Mouse (Mus musculus): ENCODE data around the gene Adamtsl3.
"Not testable (repeated sequence)": the region's sequence is repeated elsewhere in the genome, so short reads cannot be mapped to it uniquely, and the experiment has no call there.

The Adamtsl3 gene

DNA sequence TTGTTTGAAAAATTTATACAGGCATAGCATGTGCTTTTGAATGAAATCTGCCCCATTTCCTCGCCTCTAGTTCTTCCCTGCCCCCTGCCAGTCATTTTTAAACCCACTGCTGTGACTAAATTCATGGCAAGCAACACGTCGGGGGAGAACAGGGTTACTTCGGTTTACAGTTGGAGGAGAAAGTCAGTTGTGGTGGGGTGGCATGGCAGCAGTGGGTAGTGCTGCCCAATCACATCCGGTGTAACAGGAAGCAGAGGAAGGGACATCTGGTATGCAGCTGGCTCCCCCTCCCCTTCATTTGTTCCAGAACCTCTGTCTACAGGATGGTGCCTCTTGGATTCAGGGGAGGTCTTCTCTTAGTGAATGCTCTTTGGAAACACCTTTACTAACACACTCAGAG lies 25.6 kb downstream of the Adamtsl3 start:
- no peak for DNase-seq (ENCODE audit: low read depth, low spot score)

DNA sequence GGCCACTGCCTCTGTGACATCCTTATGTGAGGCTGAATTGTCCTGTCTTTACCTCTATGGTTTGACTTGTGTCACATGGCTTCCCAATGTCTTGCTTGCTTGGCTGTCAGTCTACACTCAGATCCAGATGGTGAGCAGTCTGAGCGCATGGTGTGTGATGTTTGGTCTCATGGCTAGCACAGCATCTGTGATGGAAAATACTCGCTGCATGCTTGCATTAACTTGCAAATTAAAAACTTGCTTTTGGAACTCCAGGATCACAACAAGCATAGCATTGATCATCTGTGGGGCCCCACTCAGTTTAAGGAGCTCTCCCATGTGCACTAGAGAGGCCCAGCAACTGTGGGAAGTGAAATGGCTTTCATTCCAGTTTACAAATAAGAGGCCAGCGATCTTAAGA lies 29.1 kb downstream of the Adamtsl3 start:
- DNase-seq (ENCODE audit: low read depth, low spot score), result no peak

DNA sequence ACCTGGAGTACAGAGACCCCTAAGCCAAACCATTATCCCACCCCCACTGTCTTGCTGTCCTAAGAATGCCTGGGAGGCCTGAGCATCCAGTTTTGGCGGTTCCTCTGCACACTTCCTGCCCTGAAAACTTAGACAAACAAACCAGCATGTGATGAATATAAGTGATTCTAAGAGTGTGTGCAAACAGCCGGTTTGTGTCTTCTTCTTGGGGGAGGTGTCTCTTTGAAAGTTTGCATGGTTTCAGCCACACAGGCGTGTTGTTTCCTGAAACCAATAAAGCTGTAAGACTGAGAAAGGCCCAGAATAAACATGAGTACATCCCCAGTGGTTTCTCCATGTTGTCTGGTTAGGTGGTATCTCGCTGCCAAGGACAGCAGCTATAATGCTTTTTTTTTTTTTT lies 30.6 kb downstream of the Adamtsl3 start:
- no peak for DNase-seq (ENCODE audit: low read depth, low spot score)

DNA sequence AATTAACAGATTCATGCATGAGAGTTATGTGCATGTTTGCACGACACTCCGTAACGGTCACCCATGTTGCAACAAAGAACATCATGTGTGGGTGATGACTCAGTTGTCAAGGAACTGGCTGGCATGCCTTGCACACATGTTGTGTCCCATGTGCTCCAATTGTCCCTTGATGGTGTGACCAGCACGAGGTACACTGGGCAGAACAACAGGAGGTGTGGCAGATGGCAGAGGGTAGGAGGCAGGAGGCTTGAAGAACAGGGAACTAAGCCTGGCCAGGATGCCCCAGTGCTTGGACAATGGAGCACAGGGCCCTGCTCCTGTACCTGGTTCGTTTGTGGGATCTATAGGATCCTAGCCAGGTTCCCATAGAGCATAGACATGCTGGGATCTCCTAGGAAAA lies 31.0 kb downstream of the Adamtsl3 start:
- no peak for DNase-seq (ENCODE audit: low read depth, low spot score)

DNA sequence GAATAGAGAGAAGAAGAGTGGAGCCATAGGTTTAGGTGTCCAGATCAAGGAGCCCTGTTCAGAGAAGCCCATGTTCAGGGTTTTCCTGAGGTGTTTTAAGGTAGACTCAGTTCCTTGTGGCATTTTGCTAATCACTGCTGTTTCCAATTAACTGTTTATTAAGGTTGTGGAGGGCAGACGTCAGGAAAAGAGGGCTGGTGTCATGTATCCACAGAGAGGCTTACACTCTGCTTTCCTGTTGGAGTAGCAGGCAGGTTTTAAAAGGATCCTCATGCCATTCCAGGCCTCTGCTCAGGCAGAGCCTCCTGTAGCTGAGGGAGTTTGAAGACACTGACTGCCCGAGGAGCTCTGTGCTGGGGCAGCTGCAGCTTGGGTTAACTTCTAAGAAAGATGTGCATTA lies 32.6 kb downstream of the Adamtsl3 start:
- no peak for DNase-seq (ENCODE audit: low read depth, low spot score)

DNA sequence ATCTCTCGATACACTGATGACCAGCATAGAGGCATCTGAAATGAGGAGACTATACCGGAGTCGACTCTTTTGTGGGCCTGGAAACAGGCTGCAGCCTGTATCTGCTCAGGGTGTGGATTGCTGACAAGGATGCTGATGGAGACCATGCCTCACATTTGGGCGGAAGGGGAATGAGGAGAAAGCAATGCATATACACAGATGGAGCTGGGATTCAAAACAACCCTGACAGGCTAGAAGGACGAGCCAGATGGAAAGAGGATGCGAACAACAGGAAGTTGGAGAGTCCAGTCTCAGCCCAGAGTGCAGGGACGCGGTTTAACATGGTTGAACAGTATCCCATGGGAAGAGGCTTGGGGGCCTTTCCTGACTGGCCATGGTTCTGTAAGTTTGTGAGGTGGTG lies 34.6 kb downstream of the Adamtsl3 start:
- DNase-seq (ENCODE audit: low read depth, low spot score), result no peak

DNA sequence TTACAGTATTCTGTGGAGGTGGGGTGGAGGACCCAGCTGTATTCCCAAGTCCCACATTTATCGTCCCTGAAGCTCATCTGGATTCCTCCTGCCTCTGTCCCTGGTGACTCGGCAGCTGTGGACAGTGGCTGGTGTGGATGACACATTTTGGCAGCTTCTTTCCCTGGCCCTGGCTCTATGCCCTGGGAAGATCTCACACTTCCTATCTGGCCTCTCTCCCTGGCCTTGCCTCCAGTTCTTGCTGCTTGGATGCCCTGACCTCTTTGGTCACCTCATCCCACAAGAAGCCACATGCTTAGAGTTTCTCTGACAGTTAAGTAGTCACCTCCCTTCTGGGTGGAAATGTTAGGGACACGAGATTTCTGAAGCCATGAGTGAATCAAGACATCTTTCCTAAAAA lies 35.9 kb downstream of the Adamtsl3 start:
- no peak for DNase-seq (ENCODE audit: low read depth, low spot score)

DNA sequence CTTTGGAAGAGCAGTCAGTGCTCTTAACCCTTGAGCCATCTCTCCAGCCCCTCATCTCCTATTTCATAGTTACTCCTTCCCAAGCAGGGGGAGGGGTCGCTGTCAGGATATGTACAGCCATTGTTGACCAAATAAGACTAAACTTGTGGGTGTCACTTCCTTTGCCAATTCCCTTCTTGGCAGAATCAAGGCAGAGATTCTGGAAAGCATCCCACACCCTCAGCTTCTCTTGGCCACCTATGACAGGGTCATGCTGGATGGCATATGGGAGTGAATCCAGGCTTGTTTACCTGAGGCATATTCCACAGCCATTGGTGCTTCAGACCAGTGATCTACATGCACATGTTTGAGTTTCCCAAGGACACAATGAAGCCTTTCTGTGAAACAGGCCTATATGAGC lies 42.8 kb downstream of the Adamtsl3 start:
- DNase-seq (ENCODE audit: low read depth, low spot score), result no peak

DNA sequence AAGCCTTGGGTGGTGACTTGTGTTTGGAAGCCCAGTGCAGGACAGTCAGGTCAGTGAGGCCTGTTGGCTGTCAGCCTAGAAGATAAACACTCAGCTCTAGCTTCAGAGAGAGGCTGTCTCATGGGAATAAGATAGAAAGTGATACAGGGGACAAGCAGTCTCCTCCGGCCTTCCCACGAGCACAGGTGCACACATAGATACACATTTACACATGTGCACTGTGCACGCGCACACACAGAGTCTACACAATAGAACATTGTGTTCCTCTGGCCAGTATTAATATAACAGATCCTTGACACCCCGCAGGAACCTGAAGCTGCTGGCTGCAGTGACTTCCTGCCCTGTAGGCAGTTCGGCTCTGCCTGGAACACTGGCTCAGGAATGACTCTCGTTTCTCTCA lies 44.3 kb downstream of the Adamtsl3 start:
- no peak for DNase-seq (ENCODE audit: low read depth, low spot score)

DNA sequence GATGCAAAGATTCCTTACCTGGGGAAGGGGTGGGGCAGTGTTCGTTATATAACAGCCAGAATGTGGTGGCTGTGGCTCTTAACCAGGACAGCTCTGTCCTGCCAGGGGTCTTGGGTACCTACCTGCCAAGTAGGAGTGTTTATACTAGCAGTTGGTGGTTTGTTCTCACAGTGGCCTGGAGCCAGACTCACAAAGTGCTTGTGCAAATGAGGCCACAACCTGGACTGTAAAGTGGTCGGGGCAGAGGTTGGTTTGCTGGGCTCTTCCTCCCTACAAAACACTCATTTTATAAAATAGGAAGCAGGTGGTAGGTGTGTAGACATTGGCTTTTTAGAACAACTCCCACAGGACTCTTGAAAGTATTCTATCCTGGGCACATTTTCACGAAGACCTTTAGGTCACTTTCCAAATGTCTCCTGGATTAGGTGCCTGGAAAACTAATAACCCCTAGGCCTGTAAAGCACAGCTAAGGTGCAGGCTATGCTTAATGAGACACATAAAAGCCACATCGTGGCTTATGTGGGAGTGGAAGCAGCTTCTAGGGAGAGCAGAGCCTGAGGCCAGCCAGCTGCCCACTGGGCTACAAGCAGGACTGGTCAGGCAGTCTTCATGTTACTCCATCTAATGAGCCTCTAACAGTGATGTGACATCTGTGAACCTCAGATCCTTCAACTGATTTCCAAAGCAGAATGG lies 47.5 kb downstream of the Adamtsl3 start:
- DNase-seq (ENCODE audit: low read depth, low spot score), result no peak

DNA sequence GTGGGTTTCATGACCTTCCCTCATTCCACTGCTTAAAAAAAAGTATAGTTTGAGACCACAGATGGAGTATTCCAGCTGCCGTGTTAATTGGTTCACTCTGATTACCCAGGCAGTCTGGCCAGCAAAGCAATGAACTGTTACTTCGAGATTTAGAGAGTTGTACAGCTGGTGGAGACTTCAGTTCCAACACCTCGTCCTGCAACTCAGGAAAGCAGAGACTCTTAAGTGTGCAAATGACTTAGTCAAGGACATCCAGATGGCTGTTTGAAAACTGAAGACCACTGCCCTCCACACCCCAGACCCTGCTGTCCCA lies 48.0 kb downstream of the Adamtsl3 start:
- DNase-seq (ENCODE audit: low read depth, low spot score), result no peak

DNA sequence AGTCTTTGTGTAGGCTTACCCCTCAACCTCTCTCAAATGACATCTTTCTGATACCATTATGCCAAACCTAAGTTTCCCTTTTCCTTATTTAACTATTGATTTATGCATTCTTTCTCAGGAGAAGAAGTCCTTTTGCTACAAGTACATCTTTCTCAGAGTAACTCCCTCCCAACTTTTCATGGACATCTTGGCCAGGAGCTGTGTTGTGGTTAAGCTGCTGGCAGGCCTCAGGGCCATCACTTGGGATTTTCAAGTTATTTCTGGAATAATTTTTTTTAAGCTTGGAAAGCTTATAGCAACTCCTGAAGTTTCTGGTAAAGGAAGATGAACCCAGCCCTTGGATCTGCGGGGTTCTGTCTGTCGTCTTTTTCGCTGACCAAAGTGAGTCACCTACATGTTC lies 51.6 kb downstream of the Adamtsl3 start:
- DNase-seq (ENCODE audit: low read depth, low spot score), result no peak

DNA sequence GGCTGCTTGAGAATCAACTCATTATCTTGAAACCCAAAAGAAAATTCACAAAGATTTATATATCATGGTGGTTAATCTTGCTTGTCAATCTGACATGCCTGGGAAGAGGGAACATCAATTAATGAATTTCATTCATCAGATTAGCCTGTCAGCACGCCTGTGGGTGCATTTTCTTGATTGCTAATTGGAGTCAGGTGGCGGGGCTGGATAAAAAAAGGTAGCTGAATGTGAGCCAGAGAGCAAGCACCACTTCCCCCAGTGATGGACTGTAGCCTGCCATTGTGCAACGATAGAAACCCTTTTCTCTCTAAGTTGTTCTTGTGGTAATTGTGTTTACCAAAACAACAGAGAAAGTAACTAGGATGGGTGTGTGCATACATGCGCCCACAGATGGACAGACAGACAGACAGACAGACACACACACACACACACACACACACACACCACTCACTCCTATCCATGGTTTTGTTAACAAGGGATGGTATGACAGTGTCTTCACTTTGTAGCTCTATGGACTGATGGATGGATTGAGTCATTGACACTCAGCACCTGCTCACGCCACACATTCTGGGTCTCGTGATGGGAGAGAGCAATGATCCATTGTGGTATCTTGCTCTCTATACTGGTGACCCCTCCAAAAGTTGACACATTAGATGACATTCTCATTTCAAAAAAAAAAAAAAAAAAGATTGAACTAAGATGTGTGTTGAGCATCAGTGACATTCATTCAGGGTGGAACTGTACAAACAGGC lies 59.1 kb downstream of the Adamtsl3 start:
- no peak for DNase-seq (ENCODE audit: low read depth, low spot score)

DNA sequence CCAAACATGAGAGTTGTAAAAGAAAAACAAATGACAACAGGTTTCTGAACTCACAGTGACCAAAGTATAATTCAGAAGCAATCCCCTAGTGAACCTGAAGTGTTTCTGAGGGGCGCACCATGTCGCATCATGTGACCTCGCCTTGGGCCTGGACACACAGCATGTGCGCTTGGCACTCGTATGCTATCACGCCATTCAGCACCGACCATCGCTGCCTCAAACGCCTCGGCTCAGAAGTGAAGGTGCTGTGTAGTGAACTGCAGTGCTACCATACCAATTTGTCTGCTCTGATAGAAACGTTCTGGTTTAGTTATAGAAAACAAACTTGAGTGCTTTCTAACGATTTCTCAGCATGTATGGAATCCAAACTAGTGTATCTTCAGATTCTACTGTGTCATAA lies 59.7 kb downstream of the Adamtsl3 start:
- DNase-seq (ENCODE audit: low read depth, low spot score), result peak; percentile 11

DNA sequence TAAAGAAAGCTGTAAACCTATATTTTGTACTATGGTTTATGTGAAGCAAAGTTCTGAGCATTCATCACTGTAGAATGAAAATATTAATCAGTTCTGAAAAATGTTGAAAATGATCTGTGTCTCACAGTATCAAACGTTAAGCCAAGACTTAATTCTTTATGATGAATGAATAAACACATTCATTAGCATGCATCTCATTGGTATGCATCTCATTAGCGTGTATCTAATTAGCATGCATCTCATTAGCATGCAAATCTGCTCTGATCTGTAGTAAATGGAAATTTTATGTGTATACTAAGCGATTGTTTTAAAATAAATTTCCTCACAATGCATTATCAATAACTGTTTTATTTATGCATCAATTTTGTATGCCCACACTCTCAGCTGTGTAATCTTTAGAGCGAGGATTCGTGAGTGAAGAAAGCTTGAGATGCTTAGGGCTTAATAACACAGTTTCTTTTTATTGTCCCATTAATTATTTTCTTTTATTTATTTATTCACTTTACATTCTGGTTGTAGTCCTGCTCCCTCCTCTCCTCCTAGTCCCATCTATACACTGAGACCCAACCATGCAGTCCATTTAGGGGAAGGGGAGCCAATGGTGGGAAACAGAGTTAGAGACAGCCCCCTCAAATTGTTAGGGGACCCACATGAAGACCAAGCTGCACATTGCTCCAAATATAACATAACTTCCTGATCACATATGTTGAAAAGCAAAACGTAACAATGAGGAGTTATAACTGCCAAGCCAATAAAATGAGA lies 60.4 kb downstream of the Adamtsl3 start:
- no peak for DNase-seq (ENCODE audit: low read depth, low spot score)

DNA sequence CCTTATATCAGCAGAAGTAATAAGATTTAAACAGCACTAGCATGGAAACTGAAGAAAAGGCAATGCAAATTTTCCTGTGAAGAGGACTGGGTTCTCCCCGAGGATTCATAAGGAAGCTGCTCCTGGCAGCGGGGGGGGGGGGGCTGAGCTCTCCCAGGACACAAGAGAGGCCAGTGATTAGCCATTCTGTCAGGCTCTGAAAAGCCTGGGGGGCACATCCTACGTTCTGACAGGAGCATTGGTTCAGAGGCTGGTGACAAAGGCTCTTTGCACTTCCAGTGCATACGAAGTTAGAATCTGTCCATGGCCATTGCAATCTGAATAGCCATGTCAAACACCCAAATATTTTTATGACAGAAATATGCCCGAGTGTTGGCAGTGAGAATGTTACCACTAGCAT lies 61.4 kb downstream of the Adamtsl3 start:
- DNase-seq (ENCODE audit: low read depth, low spot score), result no peak

DNA sequence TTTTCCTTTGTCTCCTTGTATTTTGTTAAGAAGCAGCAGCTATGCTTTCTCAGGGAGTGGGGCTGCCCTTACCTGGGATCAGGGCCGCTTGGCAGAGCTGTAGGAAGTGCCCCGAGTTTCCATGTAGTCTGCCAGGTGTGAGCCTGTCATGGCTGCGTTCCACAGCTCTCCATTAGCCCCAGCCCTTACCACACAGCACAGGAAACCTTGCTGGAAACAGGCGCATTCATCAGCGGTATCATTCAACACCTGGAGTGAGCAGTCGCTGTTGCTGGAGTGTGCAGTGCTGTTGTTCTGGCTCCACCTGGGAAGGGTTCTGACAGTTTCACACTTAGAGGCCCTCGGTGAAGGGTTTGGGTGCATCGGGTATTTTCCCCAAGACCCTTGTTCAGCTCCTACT lies 62.1 kb downstream of the Adamtsl3 start:
- no peak for DNase-seq (ENCODE audit: low read depth, low spot score)

DNA sequence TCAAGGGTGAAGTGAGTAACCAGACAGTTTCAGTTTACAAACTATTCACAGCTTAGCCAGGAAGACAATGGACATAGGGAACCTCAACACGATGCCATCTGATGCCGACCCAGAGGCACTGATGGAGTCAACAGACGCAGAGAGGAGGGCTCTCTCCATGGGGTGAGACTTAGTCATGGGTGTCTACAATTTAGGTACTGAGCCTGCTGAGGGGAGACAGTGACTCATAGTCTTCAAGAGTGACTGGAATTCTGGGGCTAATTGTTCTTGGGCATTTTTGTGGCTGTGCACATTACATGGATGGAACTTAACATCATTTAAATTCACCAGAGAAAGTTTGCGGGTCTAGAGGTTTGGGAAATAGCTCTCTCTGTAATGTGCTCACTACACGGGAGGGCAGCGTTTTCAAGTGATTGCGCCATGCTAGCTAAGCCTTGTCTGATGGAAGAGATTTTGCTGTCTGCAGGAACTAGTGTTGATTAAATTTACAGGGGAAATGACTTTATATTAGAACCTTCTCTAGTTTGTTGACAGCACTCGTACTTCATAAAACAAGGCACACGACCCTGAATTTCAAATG lies 70.1 kb downstream of the Adamtsl3 start:
- DNase-seq (ENCODE audit: low read depth, low spot score), result no peak

DNA sequence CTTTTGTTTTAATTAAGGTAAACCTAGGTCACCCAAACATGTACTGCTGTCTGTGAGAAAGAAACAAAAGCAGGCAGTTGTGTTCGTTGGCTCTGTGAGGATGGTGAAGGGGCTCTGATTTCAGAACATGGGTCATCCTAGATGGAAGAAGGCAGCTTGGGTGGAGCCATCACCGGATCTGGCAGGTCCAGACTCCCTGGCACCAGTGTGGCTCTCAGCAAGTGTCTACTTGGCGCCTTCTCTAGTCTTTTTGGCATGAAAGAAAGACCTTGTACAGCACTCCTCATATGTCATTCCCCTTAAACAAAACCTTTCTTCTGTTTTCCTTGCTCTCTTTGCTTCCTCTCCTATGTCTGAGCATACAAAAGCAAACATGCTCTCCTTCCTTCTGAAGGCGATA lies 75.5 kb downstream of the Adamtsl3 start:
- DNase-seq (ENCODE audit: low read depth, low spot score), result no peak

DNA sequence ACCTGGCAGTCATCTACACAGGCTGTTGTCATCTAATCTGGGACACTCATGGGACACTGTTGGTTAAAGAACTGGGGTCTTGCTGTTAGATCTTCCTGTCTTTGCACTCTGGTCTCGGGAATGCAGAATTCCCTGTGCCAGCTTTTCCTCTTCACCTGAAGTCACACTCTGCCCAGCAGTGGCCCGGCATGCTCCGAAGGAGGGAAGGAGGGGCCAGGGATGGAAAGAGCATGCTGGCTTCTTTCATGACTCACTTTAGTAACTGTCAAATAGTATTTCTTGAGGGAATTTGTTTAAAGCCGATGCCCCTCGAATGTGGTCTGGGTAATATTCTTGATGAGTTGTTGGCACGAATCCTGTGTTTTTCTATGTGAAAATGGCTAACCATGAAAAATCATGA lies 81.2 kb downstream of the Adamtsl3 start:
- DNase-seq (ENCODE audit: low read depth, low spot score), result no peak

DNA sequence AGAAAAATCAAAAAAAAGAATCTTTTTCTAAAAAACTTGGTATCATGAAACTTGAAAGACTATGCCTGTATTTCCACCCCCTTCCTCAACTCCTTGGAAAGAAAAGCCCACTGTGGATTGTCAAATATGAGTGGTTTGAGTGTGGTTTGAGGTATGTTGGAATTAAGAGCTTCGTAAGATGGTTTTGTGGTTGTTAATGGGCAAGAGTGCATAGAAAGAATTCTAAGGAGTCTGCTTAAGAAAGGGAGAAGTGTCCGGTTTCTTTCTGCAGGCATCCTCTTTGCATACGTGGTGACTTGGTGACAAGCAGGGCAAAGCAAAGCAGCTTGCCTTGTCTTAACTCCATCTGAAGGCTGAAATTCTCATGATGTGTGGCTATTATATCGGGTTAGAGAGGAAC lies 81.6 kb downstream of the Adamtsl3 start:
- no peak for DNase-seq (ENCODE audit: low read depth, low spot score)

DNA sequence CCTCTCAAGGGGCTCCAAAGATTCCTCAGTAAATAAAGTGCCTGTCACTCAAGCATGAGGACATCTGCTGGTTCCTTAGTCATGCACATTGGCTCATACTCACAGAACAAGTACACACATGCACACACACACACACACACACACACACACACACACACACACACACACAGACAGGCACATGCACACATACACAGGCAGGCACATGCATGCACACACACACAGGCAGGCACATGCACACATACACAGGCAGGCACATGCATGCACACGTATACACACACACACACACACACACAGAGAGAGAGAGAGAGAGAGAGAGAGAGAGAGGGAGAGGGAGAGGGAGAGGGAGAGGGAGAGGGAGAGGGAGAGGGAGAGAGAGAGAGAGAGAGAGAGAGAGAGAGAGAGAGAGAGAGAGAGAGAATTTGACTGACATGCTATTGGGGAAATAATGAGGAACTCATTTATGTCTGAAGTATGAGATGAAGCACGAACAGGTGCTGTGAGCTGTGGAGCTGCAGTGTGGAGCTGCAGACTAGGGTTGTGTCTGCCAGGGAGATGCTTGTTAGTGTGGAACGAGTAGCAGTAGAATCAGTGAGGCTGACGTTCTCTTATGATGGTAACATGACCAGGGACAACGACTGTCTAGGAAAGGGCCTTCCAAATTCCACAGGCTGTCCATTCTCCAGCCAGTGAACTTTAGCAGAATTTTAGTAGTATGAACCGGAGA lies 85.0 kb downstream of the Adamtsl3 start:
- DNase-seq (ENCODE audit: low read depth, low spot score), result not testable (repeated sequence)
